Mouse (Mus musculus): ENCODE results near the gene Tbc1d30.

GRCm38 (mm10) chr10:121227988-121228409 is 123.1 kb downstream of the Tbc1d30 start:
- TF ChIP-seq CTCF (IDR thresholded peaks at IDR 0.05; ENCODE audit: low read depth) (no peak), EP300 (optimal IDR thresholded peaks at IDR 0.05) (no peak)
